Mouse (Mus musculus) heart, adult 2 months (tissue): ENCODE data around the gene Unk. TPM values are rescaled to one million over a fixed set of nuclear protein-coding genes. Genes with fewer than 3 reads are reported as not detected.

Experiments used
- DNase-seq, 2 experiments: peaks; one replicate each; pipeline ENCODE4 v3.0.0; 2021
- H3K27ac ChIP-seq: fragments of 200-600 bp; 2 replicates; pipeline ENCODE4 v1.8.1; 2022
- H3K27me3 ChIP-seq: fragments of 200-500 bp; 2 replicates; pipeline ENCODE4 v1.6.1; 2012; ENCODE audit warnings: mild to moderate bottlenecking, low read length, inconsistent platforms, mixed read lengths; ENCODE audit not compliant: control insufficient read depth, insufficient read depth
- H3K36me3 ChIP-seq: fragments of 200-500 bp; 2 replicates; pipeline ENCODE4 v1.6.1; 2012; ENCODE audit warnings: low read length, inconsistent platforms; ENCODE audit not compliant: control insufficient read depth, insufficient read depth
- H3K4me1 ChIP-seq: fragments of 200-500 bp; 2 replicates; pipeline ENCODE4 v1.6.1; 2011; ENCODE audit warnings: low read length; ENCODE audit not compliant: control insufficient read depth, insufficient read depth
- H3K4me3 ChIP-seq: fragments of 200-600 bp; 2 replicates; pipeline ENCODE4 v1.8.1; 2022
- H3K79me2 ChIP-seq: fragments of 200-500 bp; replicated peaks from 2 replicates; pipeline ENCODE4 v1.6.1; 2012; ENCODE audit warnings: mild to moderate bottlenecking, inconsistent platforms, low read length, moderate library complexity, mixed read lengths; ENCODE audit not compliant: control insufficient read depth, insufficient read depth
- H3K9ac ChIP-seq: fragments of 200-500 bp; 2 replicates; pipeline ENCODE4 v1.6.1; 2012; ENCODE audit warnings: low read depth, mild to moderate bottlenecking, control low read depth, inconsistent platforms, low read length, mixed read lengths
- CTCF ChIP-seq: fragments of 200-600 bp; IDR thresholded peaks from 2 replicates; pipeline ENCODE4 v1.8.1; 2022; ENCODE audit warnings: antibody characterized with exemption, mild to moderate bottlenecking, moderate library complexity
- EP300 ChIP-seq: fragments of 200-500 bp; IDR thresholded peaks from 2 replicates; pipeline ENCODE4 v1.6.1; 2011; ENCODE audit warnings: low read depth, low read length, control low read depth; ENCODE audit not compliant: insufficient read depth
- POLR2A ChIP-seq: fragments of 200-500 bp; IDR thresholded peaks from 2 replicates; pipeline ENCODE4 v1.6.1; 2011; ENCODE audit warnings: mild to moderate bottlenecking, low read depth, low read length, control low read depth; ENCODE audit not compliant: insufficient read depth
- WGBS: fragments of 180-500 bp; shearing (Covaris S2); methylation state at CpG from one replicate; pipeline ENCODE4 v1.1.7; 2018; 5-methylcytosine and 5-hydroxymethylcytosine counted together
- intact Hi-C: fragments of 180-260 bp; cut with DNase I; formaldehyde crosslinking; loops from one replicate; pipeline ENCODE4 v1.15.1; 2025
- polyA plus RNA-seq: library from polyadenylated mRNA; depleted of rRNA; stranded (reverse); fragments of >200 nt; gene quantifications from 2 replicates; pipeline ENCODE4 v1.2.3, GENCODE M21; 2012
- total RNA-seq, 2 experiments: library from RNA; stranded (reverse); gene quantifications; 2 replicates each; pipeline ENCODE4 v1.2.3; 2021

Gene Unk
- total and polyA plus RNA-seq, 3 experiments = 7.1 to 16.5 (median 7.9) TPM

DNA sequence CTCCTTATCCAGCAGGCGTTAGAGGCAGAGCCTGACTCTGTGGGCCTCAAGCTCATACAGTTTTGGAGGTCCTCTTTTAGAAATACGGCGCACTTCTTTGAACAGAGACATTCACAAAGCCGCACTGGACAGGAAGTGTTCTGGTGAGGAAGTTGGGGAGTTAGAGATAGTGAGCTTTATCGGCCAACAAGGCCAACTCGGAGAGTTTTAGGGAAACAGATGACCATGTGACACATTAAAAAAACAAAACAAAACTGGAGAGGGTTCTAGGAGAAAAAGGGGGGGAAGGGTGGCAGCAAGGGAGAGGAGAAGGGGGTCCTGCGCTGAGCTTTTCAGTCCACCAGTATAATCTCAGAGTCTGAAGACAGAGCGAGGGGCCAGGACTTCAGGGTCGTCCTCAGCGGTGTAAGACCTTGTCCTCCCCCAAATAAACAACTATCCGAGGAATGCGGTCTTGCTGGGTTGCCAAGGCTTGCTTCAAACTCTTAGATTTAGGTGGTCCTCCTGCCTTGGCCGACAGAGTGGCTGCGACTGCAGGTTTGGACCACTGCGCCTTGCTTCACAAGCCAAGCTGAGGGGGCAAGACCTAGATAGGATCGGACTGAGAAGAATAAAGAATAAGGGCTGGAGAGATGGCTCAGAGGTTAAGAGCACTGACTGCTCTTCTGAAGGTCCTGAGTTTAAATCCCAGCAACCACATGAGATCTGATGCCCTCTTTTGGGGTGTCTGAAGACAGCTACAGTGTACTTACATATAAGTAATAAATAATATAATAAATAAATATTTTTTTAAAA is 63.8 kb downstream of the Unk start:
- peaks cover 14% of the 10 kb centered on the region for H3K4me1 ChIP-seq
- 22% methylated on average over 16 of the region's 16 CpGs for WGBS
- H3K27ac ChIP-seq = peak overlapping the region; percentile 90
- intact Hi-C loops = loop anchor here (2.0 kb wide), 1 partner anchor 17 kb away; no protein-coding TSS in a partner anchor
- peaks cover 2% of the 10 kb centered on the region; the same call in 1 of the 2 replicates for H3K36me3 ChIP-seq
- no peak overlapping the region for H3K4me3 ChIP-seq
- peak overlapping the region; percentile 63 for H3K9ac ChIP-seq
- no peak for TF ChIP-seq CTCF
- TF ChIP-seq POLR2A = peak; percentile 23; the same call in 1 of the 2 replicates
- TF ChIP-seq EP300 = no peak
- no peaks in the 10 kb centered on the region for H3K27me3 ChIP-seq
- peak in 1 of 2 experiments; percentile 54 for DNase-seq
- H3K79me2 ChIP-seq = no peaks in the 10 kb centered on the region

DNA sequence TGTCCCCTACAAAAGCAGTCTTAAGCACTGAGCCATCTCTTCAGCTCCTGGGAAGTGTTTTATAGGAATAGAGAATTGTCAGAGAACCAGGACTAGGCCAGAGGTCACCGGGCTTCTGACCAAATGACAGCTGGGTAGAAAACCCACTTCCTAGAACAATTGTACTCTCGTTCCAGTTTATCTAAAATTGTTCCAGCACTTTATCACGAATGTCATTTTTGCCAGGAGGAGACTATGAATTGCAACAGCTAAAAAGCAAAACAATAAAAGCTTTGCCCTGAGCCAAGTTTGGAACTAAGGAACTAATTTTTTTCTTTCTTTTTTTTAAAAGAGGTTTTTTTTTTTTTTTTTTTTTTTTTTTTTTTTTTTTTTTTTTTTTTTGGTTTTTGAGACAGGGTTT is 65.5 kb downstream of the Unk start:
- Histone ChIP-seq H3K4me1 (peaks cover 25% of the 10 kb centered on the region), H3K27ac (peak overlapping the region; percentile 60), H3K79me2 (no peaks in the 10 kb centered on the region), H3K27me3 (no peaks in the 10 kb centered on the region), H3K36me3 (peaks cover 9% of the 10 kb centered on the region), H3K9ac (no peak overlapping the region), H3K4me3 (no peak overlapping the region)
- WGBS = 5% methylated on average over 3 of the region's 3 CpGs
- intact Hi-C loops = loop anchor here (2.0 kb wide), 1 partner anchor 15 kb away; no protein-coding TSS in a partner anchor
- peak; percentile 77 to 78 for DNase-seq
- TF ChIP-seq EP300 (0 out of 2 replicates have a peak, but pooled peaks have one; percentile 37), CTCF (no peak)

DNA sequence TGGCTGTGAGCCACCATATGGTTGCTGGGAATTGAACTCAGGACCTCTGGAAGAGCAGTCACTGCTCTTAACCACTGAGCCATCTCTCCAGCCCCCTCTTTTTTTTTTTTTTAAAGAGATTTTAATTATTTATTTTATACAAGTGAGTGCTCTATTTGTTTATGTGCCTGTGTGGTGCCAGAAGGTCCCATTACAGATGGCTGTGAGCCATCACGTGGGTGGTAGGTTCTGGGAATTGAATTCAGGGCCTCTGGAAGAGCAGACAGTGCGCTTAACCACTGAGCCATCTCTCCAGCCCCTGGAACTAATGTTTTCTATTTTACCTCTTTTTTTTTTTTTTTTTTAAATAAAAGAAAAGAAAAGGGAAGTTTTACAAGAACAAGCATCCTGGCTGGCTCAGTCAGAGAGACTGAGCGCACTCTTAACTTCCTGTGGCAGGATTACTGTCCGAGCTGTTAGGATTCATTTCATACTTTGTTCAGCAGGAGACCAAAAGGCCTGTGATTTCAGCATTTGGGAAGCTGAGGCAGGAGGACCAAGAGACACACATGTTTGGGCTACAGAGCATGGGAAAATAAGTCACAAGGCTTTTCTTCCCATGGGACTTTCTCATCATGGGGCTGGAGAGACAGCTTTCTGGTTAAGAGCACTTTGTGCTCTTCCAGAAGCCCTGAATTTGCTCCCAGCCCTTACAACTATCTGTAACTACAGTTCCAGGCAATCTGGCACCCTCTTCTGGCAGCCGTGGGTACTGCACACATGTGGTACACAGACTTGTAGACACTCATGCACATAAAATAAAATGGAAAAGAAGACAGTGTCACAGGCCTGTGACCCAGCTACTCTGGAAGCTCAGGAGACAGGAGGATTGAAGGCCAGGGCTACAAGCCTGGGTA is 66.3 kb downstream of the Unk start:
- Histone ChIP-seq H3K79me2 (no peaks in the 10 kb centered on the region), H3K27me3 (no peaks in the 10 kb centered on the region), H3K9ac (no peak overlapping the region), H3K4me3 (no peak overlapping the region), H3K36me3 (peaks cover 17% of the 10 kb centered on the region), H3K4me1 (peaks cover 33% of the 10 kb centered on the region), H3K27ac (peak overlapping the region; percentile 59)
- WGBS = 70% methylated on average over 5 of the region's 5 CpGs
- TF ChIP-seq CTCF = peak; percentile 70
- no peak for TF ChIP-seq POLR2A
- intact Hi-C loops = no loop called here
- no peak for DNase-seq

DNA sequence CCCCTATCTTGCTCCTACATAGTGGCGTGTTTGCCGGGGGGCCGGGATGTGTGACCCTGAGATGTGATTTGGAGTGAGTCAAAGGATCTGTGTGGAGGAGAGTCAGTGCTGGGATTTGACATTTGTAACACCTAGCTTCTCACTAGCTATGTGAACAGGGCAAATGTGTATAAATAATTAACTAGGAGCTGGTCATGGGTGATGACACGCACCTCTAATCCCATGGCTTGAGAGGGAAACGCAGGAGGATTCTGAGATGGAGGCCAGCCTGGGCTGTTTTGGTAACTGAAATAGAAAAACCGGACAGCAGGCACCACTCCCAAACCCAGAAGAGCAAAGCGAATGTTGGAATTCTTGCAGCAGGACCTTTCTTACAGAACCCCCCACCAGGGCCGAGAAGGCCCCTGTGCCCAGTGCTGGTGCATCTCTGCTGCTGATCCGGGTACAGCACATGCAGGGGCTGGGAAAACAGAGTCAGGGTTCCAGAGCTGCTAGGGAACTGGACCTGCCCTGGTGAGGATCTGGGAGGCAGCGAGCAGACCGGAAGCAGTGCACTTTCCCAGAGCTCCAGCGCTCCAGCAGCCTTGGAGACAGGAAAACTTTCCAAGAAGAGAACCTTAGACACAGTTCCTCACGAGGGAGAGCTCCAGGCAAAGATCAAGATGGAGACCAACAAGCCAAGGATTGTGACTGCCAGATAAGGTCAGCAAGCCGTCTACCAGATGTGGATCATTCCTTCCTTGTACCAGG is 68.8 kb downstream of the Unk start:
- DNase-seq = peak; percentile 69 to 72
- no peaks in the 10 kb centered on the region for H3K27me3 ChIP-seq
- no peak overlapping the region for H3K4me3 ChIP-seq
- H3K36me3 ChIP-seq = peaks cover 23% of the 10 kb centered on the region
- H3K9ac ChIP-seq = peak overlapping the region; percentile 36
- TF ChIP-seq CTCF (no peak), POLR2A (peak; percentile 50; the same call in 1 of the 2 replicates), EP300 (peak; percentile 35; the same call in 1 of the 2 replicates)
- H3K79me2 ChIP-seq = no peaks in the 10 kb centered on the region
- 47% methylated on average over 14 of the region's 14 CpGs for WGBS
- peaks cover 48% of the 10 kb centered on the region for H3K4me1 ChIP-seq
- peak overlapping the region; percentile 97 for H3K27ac ChIP-seq
- intact Hi-C loops = no loop called here

DNA sequence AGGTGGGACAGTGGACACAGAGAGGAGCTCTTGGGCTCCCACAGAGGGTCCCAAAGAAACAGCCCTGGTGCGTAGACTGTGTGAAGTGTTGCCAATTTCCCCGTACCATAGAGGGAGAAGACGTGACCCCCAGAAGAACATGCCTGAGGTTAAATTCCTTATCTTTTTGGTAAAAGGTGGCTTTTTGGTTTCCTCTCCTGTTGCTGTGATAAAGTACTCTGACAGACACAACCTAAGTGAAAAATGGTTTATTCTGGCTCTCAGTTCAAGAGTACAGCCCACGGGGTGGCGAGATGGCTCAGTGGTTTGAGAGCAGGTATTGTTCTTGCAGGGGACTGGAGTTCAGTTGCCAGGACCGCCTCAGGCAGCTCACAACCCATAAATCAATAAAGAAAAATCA is 69.3 kb downstream of the Unk start:
- TF ChIP-seq POLR2A (no peak), EP300 (no peak; the same call in 1 of the 2 replicates), CTCF (no peak)
- peak overlapping the region; percentile 97 for H3K27ac ChIP-seq
- DNase-seq = no peak
- no peaks in the 10 kb centered on the region for H3K79me2 ChIP-seq
- H3K4me3 ChIP-seq = no peak overlapping the region
- H3K9ac ChIP-seq = peak overlapping the region; percentile 36
- intact Hi-C loops = no loop called here
- WGBS = 61% methylated on average over 6 of the region's 6 CpGs
- H3K4me1 ChIP-seq = peaks cover 49% of the 10 kb centered on the region
- H3K36me3 ChIP-seq = peaks cover 23% of the 10 kb centered on the region
- H3K27me3 ChIP-seq = no peaks in the 10 kb centered on the region
